Mouse (Mus musculus) intestine, postnatal 0 days (tissue): ENCODE results near the gene Brd2. TPM values are rescaled to one million over a fixed set of nuclear protein-coding genes. Genes with fewer than 3 reads are reported as not detected.

ENCODE experiments used
- ATAC-seq: fragments of 200-750 bp; cut with Nextera tagmentation; 2 replicates; pipeline ENCODE4 v1.8.0; 2017; ENCODE audit warnings: mild to moderate bottlenecking, moderate TSS enrichment, moderate library complexity
- H3K27ac ChIP-seq: fragments of 300-500 bp; sonication (generic); 2 replicates; pipeline ENCODE4 v1.5.1; 2014; ENCODE audit warnings: mild to moderate bottlenecking, low read depth, low read length, moderate library complexity
- H3K27me3 ChIP-seq: fragments of 300-500 bp; sonication (generic); replicated peaks from 2 replicates; pipeline ENCODE4 v1.6.1; 2014; ENCODE audit warnings: low read length, mixed read lengths; ENCODE audit not compliant: control insufficient read depth, insufficient read depth
- H3K36me3 ChIP-seq: fragments of 300-500 bp; sonication (generic); 2 replicates; pipeline ENCODE4 v1.6.1; 2014; ENCODE audit warnings: mild to moderate bottlenecking, moderate library complexity; ENCODE audit not compliant: control insufficient read depth, insufficient read depth
- H3K4me1 ChIP-seq: fragments of 300-500 bp; sonication (generic); replicated peaks from 2 replicates; pipeline ENCODE4 v1.6.1; 2014; ENCODE audit warnings: antibody characterized with exemption, low read length, mixed read lengths; ENCODE audit not compliant: control insufficient read depth, insufficient read depth
- H3K4me2 ChIP-seq: fragments of 300-500 bp; sonication (generic); replicated peaks from 2 replicates; pipeline ENCODE4 v1.6.1; 2014; ENCODE audit warnings: low read depth, mild to moderate bottlenecking, moderate library complexity
- H3K4me3 ChIP-seq: fragments of 300-500 bp; sonication (generic); 2 replicates; pipeline ENCODE4 v1.5.1; 2014; ENCODE audit warnings: low read depth, low read length
- H3K9ac ChIP-seq: fragments of 300-500 bp; sonication (generic); 2 replicates; pipeline ENCODE4 v1.6.1; 2014; ENCODE audit warnings: mild to moderate bottlenecking, low read depth, low read length
- H3K9me3 ChIP-seq: fragments of 300-500 bp; sonication (generic); 2 replicates; pipeline ENCODE4 v1.6.1; 2016; ENCODE audit warnings: mixed run types; ENCODE audit not compliant: control insufficient read depth
- CTCF ChIP-seq: sonication (generic); IDR thresholded peaks from 2 replicates; pipeline ENCODE4 v1.5.1; 2016; ENCODE audit warnings: low read depth, mild to moderate bottlenecking, control low read depth, antibody characterized with exemption, moderate library complexity
- WGBS: fragments of 180-500 bp; shearing (Covaris S2); extraction: QIAGEN DNeasy Blood & Tissue Kit; methylation state at CpG from one replicate; pipeline ENCODE4 v1.1.7; 2014; 5-methylcytosine and 5-hydroxymethylcytosine counted together
- polyA plus RNA-seq: library from polyadenylated mRNA; unstranded; fragments of >200 nt; fragmentation: Nextera tagmentation; extraction: Ambion mirVana; gene quantifications from 2 replicates; pipeline ENCODE4 v1.2.1, GENCODE M21; 2015

Gene Brd2
- polyA plus RNA-seq, 1 experiment from 2014 or later = 51.8 TPM

- Histone ChIP-seq H3K9ac (no peak overlapping the region), H3K4me1 (peaks cover 6% of the 10 kb centered on the region), H3K36me3 (no peaks in the 10 kb centered on the region), H3K4me3 (no peak overlapping the region), H3K4me2 (peak overlapping the region; percentile 30; the same call in 1 of the 2 replicates), H3K27ac (no peak overlapping the region), H3K9me3 (no peaks in the 10 kb centered on the region), H3K27me3 (no peaks in the 10 kb centered on the region)
- TF ChIP-seq CTCF = no peak
- no peak for ATAC-seq
- 54% methylated on average over 6 of the region's 6 CpGs for WGBS
Measured at GRCm38 (mm10) chr17:34124649-34125048, 2.2 kb upstream of the Brd2 start.

- Histone ChIP-seq H3K36me3 (peaks cover 4% of the 10 kb centered on the region; the same call in 1 of the 2 replicates), H3K4me3 (peak overlapping the region; percentile 98), H3K9ac (peak overlapping the region; percentile 92), H3K4me1 (peaks cover 6% of the 10 kb centered on the region), H3K9me3 (no peaks in the 10 kb centered on the region), H3K27me3 (no peaks in the 10 kb centered on the region), H3K4me2 (peak overlapping the region; percentile 80), H3K27ac (peak overlapping the region; percentile 100)
- 0% methylated on average over 2 of the region's 2 CpGs for whole genome bisulfite sequencing
- no peak for TF ChIP-seq CTCF
- no peak for ATAC-seq
Measured at GRCm38 (mm10) chr17:34123518-34123917, 1.1 kb upstream of the Brd2 start.

GRCm38 (mm10) chr17:34123111-34123510, 677 bp upstream of the Brd2 start:
- H3K4me2 ChIP-seq = peak overlapping the region; percentile 80
- H3K27me3 ChIP-seq = no peaks in the 10 kb centered on the region
- no peak for TF ChIP-seq CTCF
- no peak for ATAC-seq
- no peaks in the 10 kb centered on the region for H3K9me3 ChIP-seq
- WGBS = under 1% methylated on average over 7 of the region's 7 CpGs
- H3K4me1 ChIP-seq = peaks cover 6% of the 10 kb centered on the region
- peaks cover 8% of the 10 kb centered on the region; the same call in 1 of the 2 replicates for H3K36me3 ChIP-seq
- peak overlapping the region; percentile 100 for H3K27ac ChIP-seq
- peak overlapping the region; percentile 92 for H3K9ac ChIP-seq
- peak overlapping the region; percentile 98 for H3K4me3 ChIP-seq

- H3K4me1 ChIP-seq = no peaks in the 10 kb centered on the region
- peak overlapping the region; percentile 92 for H3K9ac ChIP-seq
- ATAC-seq = peak; percentile 24; the same call in 1 of the 2 replicates
- H3K4me2 ChIP-seq = peak overlapping the region; percentile 80
- H3K4me3 ChIP-seq = peak overlapping the region; percentile 98
- peaks cover 12% of the 10 kb centered on the region; the same call in 1 of the 2 replicates for H3K36me3 ChIP-seq
- peak overlapping the region; percentile 100 for H3K27ac ChIP-seq
- H3K27me3 ChIP-seq = no peaks in the 10 kb centered on the region
- 5% methylated on average over 8 of the region's 10 CpGs for WGBS
- no peak for TF ChIP-seq CTCF
- H3K9me3 ChIP-seq = no peaks in the 10 kb centered on the region
Measured at GRCm38 (mm10) chr17:34121879-34122187, 601 bp downstream of the Brd2 start.

GRCm38 (mm10) chr17:34121172-34121878, 1.1 kb downstream of the Brd2 start:
- H3K4me2 ChIP-seq = peak overlapping the region; percentile 80
- no peaks in the 10 kb centered on the region for H3K9me3 ChIP-seq
- no peaks in the 10 kb centered on the region for H3K4me1 ChIP-seq
- peaks cover 17% of the 10 kb centered on the region; the same call in 1 of the 2 replicates for H3K36me3 ChIP-seq
- under 1% methylated on average over 31 of the region's 35 CpGs for WGBS
- H3K27me3 ChIP-seq = no peaks in the 10 kb centered on the region
- peak overlapping the region; percentile 92 for H3K9ac ChIP-seq
- peak overlapping the region; percentile 100 for H3K27ac ChIP-seq
- ATAC-seq = peak; percentile 25
- TF ChIP-seq CTCF = no peak; the same call in 1 of the 2 replicates
- peak overlapping the region; percentile 98 for H3K4me3 ChIP-seq

GRCm38 (mm10) chr17:34120814-34121171, 1.6 kb downstream of the Brd2 start:
- Histone ChIP-seq H3K27me3 (no peaks in the 10 kb centered on the region), H3K9me3 (no peaks in the 10 kb centered on the region), H3K36me3 (peaks cover 21% of the 10 kb centered on the region), H3K4me1 (no peaks in the 10 kb centered on the region), H3K9ac (peak overlapping the region; percentile 92), H3K4me3 (peak overlapping the region; percentile 98), H3K4me2 (peak overlapping the region; percentile 80), H3K27ac (peak overlapping the region; percentile 100)
- WGBS = under 1% methylated on average over 31 of the region's 31 CpGs
- ATAC-seq = peak; percentile 22
- TF ChIP-seq CTCF = peak; percentile 57
